ENCODE assay signal across 10 mouse cellular contexts in the genomic region with DNA sequence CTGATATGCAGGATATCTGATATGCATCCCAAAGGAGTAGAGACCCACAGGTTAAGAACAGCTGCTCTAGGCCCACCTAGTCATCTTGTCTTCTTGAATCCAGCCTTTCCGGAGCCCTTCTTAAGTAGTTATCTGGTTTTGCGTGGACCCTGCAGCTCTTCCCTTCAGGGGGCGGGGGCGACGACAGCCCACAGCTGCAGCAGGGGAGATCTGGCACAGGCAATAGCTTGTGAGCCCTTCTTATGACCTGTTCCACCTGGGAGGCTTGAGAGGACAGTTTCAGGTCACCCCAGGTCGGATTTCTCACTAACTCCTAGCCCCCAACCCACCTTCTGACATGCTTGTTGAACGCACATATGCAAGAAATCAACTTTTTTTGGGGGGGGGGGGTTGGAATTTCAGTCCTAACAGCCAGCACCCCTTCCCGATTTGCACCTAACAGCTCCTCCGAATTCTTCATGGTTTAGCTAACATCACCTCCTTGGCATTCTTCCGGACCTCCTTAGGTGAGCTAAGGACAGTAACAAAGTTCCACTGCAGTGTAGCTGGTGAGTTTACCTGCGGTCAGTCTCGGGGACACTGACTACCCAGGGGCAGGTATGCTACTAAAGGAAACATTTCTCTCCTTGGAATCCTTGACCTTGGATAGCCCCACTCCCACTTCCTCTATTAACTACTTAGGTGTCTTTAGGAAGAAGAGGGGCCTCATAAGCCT. TPM values are rescaled to one million over a fixed set of nuclear protein-coding genes. Genes with fewer than 3 reads are reported as not detected.
DNase-seq lines count a peak whose midpoint lies in the region; ATAC-seq lines count a peak whose summit lies in the region.
"Had no signal": no experiment of that assay in that cellular context is flagged by ENCODE, and none has a peak within 500 bp of the region (broad histone marks: within the 10 kb centered on the region; RNA-seq: fewer than 3 reads in every experiment).

No protein-coding gene starts in this region.

- H3K4me2 ChIP-seq in heart, embryonic 11.5 days, result peak overlapping the region; percentile 69
- peak overlapping the region; percentile 62; the same call in 1 of the 2 replicates for H3K4me2 ChIP-seq in embryonic facial prominence, embryonic 14.5 days (ENCODE audit: low read depth, low read length)
- H3K4me2 ChIP-seq in neural tube, embryonic 15.5 days, result peak overlapping the region; percentile 76; the same call in 1 of the 2 replicates

- no peaks in the 10 kb centered on the region for H3K36me3 ChIP-seq in heart, embryonic 11.5 days (ENCODE audit: control insufficient read depth, insufficient read depth, low read length)
- H3K36me3 ChIP-seq in embryonic facial prominence, embryonic 14.5 days (ENCODE audit: control insufficient read depth, insufficient read depth, low read length), result no peaks in the 10 kb centered on the region
- no peaks in the 10 kb centered on the region for H3K36me3 ChIP-seq in neural tube, embryonic 15.5 days

- H3K27me3 ChIP-seq in heart, embryonic 11.5 days (ENCODE audit: control insufficient read depth, insufficient read depth, low read length), result no peaks in the 10 kb centered on the region
- peaks cover 9% of the 10 kb centered on the region; the same call in 1 of the 2 replicates for H3K27me3 ChIP-seq in embryonic facial prominence, embryonic 14.5 days (replicated peaks; ENCODE audit: control insufficient read depth, insufficient read depth, low read length)
- peaks cover 7% of the 10 kb centered on the region; the same call in 1 of the 2 replicates for H3K27me3 ChIP-seq in neural tube, embryonic 15.5 days (replicated peaks)

- WGBS in heart, embryonic 11.5 days (ENCODE audit: insufficient replicate concordance), result 58% methylated on average over 12 of the region's 12 CpGs
- WGBS in embryonic facial prominence, embryonic 14.5 days, result 65% methylated on average over 12 of the region's 12 CpGs
- WGBS in neural tube, embryonic 15.5 days, result 71% methylated on average over 12 of the region's 12 CpGs

- peaks cover 6% of the 10 kb centered on the region; the same call in 1 of the 2 replicates for H3K4me1 ChIP-seq in heart, embryonic 11.5 days (ENCODE audit: control insufficient read depth, insufficient read depth, low read length)
- no peaks in the 10 kb centered on the region for H3K4me1 ChIP-seq in embryonic facial prominence, embryonic 14.5 days (ENCODE audit: control insufficient read depth, insufficient read depth, low read length)
- H3K4me1 ChIP-seq in neural tube, embryonic 15.5 days, result peaks cover 13% of the 10 kb centered on the region

- DNase-seq in heart, adult 18-20 months, result no peak
- peak; percentile 6 for DNase-seq in lung, postnatal 10 days
- DNase-seq in lung, postnatal 4 days, result no peak
- no peak for DNase-seq in embryonic facial prominence, embryonic 14.5 days (ENCODE audit: low spot score)
- no peak for DNase-seq in spleen, postnatal 10 days (ENCODE audit: low spot score in 2 of 2)

- ATAC-seq in heart, embryonic 11.5 days (replicated peaks; ENCODE audit: insufficient number of reproducible peaks, low FRiP score, low TSS enrichment), result no peak
- ATAC-seq in embryonic facial prominence, embryonic 14.5 days (ENCODE audit: low read depth), result no peak
- 0 out of 2 replicates have a peak, but pooled peaks have one; percentile 19 for ATAC-seq in neural tube, embryonic 15.5 days (ENCODE audit: low FRiP score)
- no peak for ATAC-seq in erythroid progenitor cell, adult 5-6 weeks (replicated peaks; ENCODE audit: low FRiP score, poor library complexity, severe bottlenecking)

- H3K4me3 ChIP-seq in heart, embryonic 11.5 days (ENCODE audit: low read depth, low read length), result no peak overlapping the region
- H3K4me3 ChIP-seq in embryonic facial prominence, embryonic 14.5 days (ENCODE audit: low read depth, low read length), result 0 out of 2 replicates have a peak overlapping the region, but pooled peaks have one; percentile 55
- H3K4me3 ChIP-seq in neural tube, embryonic 15.5 days (replicated peaks), result no peak overlapping the region

- H3K9me3 ChIP-seq in heart, embryonic 11.5 days (replicated peaks; ENCODE audit: control insufficient read depth, low read length), result no peaks in the 10 kb centered on the region
- H3K9me3 ChIP-seq in embryonic facial prominence, embryonic 14.5 days (ENCODE audit: control insufficient read depth, low read length), result no peaks in the 10 kb centered on the region
- no peaks in the 10 kb centered on the region for H3K9me3 ChIP-seq in neural tube, embryonic 15.5 days (replicated peaks)

- no peak overlapping the region for H3K9ac ChIP-seq in heart, embryonic 11.5 days (ENCODE audit: low read depth, low read length)
- no peak overlapping the region for H3K9ac ChIP-seq in embryonic facial prominence, embryonic 14.5 days (ENCODE audit: low read depth, low read length)
- H3K9ac ChIP-seq in neural tube, embryonic 15.5 days (replicated peaks), result no peak overlapping the region

- no peak overlapping the region for H3K27ac ChIP-seq in heart, embryonic 11.5 days (ENCODE audit: low read depth, low read length)
- H3K27ac ChIP-seq in embryonic facial prominence, embryonic 14.5 days (replicated peaks; ENCODE audit: low read depth, low read length), result no peak overlapping the region
- no peak overlapping the region for H3K27ac ChIP-seq in neural tube, embryonic 15.5 days (replicated peaks)

RNA-seq across cellular contexts. Expression of a gene that starts 13.3 kb away (rescaled TPM):
- not detected in 2 replicates for polyA plus RNA-seq in heart, embryonic 11.5 days (2014; fragmentation: Nextera tagmentation; extraction: Ambion mirVana)
- total RNA-seq in heart, adult 18-20 months (2021), result not detected
- polyA plus RNA-seq in embryonic facial prominence, embryonic 14.5 days (2014; fragmentation: Nextera tagmentation; extraction: Ambion mirVana), result not detected in 2 replicates
- polyA plus RNA-seq in neural tube, embryonic 15.5 days (2015; fragmentation: Nextera tagmentation; extraction: Ambion mirVana), result not detected in 2 replicates
- total RNA-seq in erythroid progenitor cell, adult 5-6 weeks (2015; ENCODE audit: low replicate concordance), result not detected in 2 replicates
- total RNA-seq in erythroid progenitor cell, adult 5-6 weeks (2017; ENCODE audit: low replicate concordance), result not detected in 2 replicates
- total RNA-seq: gastrocnemius, postnatal 36 days had no signal
- polyA plus RNA-seq: lung, embryonic 14.5 days had no signal

RNA-seq across cellular contexts. Expression of a gene that starts 15.1 kb away (rescaled TPM):
- polyA plus RNA-seq in heart, embryonic 11.5 days (2014; fragmentation: Nextera tagmentation; extraction: Ambion mirVana), result 1.2 and 1.3 TPM in 2 replicates
- total RNA-seq in heart, adult 18-20 months (2021), result under 1 TPM; 0.39 to 0.50 TPM
- 2.0 and 2.5 TPM in 2 replicates for polyA plus RNA-seq in embryonic facial prominence, embryonic 14.5 days (2014; fragmentation: Nextera tagmentation; extraction: Ambion mirVana)
- 98.5 and 116 TPM in 2 replicates for polyA plus RNA-seq in neural tube, embryonic 15.5 days (2015; fragmentation: Nextera tagmentation; extraction: Ambion mirVana)
- total RNA-seq in erythroid progenitor cell, adult 5-6 weeks (2015; ENCODE audit: low replicate concordance), result not detected in 2 replicates
- total RNA-seq in erythroid progenitor cell, adult 5-6 weeks (2017; ENCODE audit: low replicate concordance), result not detected in 2 replicates
- total RNA-seq: gastrocnemius, postnatal 36 days had no signal
- polyA plus RNA-seq: lung, embryonic 14.5 days had no signal

RNA-seq across cellular contexts. Expression of a gene that starts 16.6 kb away (rescaled TPM):
- 81.7 and 86.7 TPM in 2 replicates for polyA plus RNA-seq in heart, embryonic 11.5 days (2014; fragmentation: Nextera tagmentation; extraction: Ambion mirVana)
- 100 to 1,000 TPM; 107 to 122 TPM for total RNA-seq in heart, adult 18-20 months (2021)
- polyA plus RNA-seq in embryonic facial prominence, embryonic 14.5 days (2014; fragmentation: Nextera tagmentation; extraction: Ambion mirVana), result 58.4 and 62.5 TPM in 2 replicates
- polyA plus RNA-seq in neural tube, embryonic 15.5 days (2015; fragmentation: Nextera tagmentation; extraction: Ambion mirVana), result 61.9 and 62.5 TPM in 2 replicates
- total RNA-seq in erythroid progenitor cell, adult 5-6 weeks (2015; ENCODE audit: low replicate concordance), result 8.8 and 28.8 TPM in 2 replicates
- 4.2 and 8.1 TPM in 2 replicates for total RNA-seq in erythroid progenitor cell, adult 5-6 weeks (2017; ENCODE audit: low replicate concordance)

RNA-seq across cellular contexts. Expression of a gene that starts 38.8 kb away (rescaled TPM):
- polyA plus RNA-seq in heart, embryonic 11.5 days (2014; fragmentation: Nextera tagmentation; extraction: Ambion mirVana), result not detected in 2 replicates
- total RNA-seq in heart, adult 18-20 months (2021), result not detected
- polyA plus RNA-seq in embryonic facial prominence, embryonic 14.5 days (2014; fragmentation: Nextera tagmentation; extraction: Ambion mirVana), result not detected in 2 replicates
- 0.13 TPM in 1 of 2 replicates, not detected in the other for polyA plus RNA-seq in neural tube, embryonic 15.5 days (2015; fragmentation: Nextera tagmentation; extraction: Ambion mirVana)
- not detected in 2 replicates for total RNA-seq in erythroid progenitor cell, adult 5-6 weeks (2015; ENCODE audit: low replicate concordance)
- not detected in 2 replicates for total RNA-seq in erythroid progenitor cell, adult 5-6 weeks (2017; ENCODE audit: low replicate concordance)
- total RNA-seq: gastrocnemius, postnatal 36 days had no signal
- polyA plus RNA-seq: lung, embryonic 14.5 days had no signal

RNA-seq across cellular contexts. Expression of a gene that starts 38.8 kb away (rescaled TPM):
- not detected in 2 replicates for polyA plus RNA-seq in heart, embryonic 11.5 days (2014; fragmentation: Nextera tagmentation; extraction: Ambion mirVana)
- not detected for total RNA-seq in heart, adult 18-20 months (2021)
- not detected in 2 replicates for polyA plus RNA-seq in embryonic facial prominence, embryonic 14.5 days (2014; fragmentation: Nextera tagmentation; extraction: Ambion mirVana)
- polyA plus RNA-seq in neural tube, embryonic 15.5 days (2015; fragmentation: Nextera tagmentation; extraction: Ambion mirVana), result 0.35 and 0.46 TPM in 2 replicates
- total RNA-seq in erythroid progenitor cell, adult 5-6 weeks (2015; ENCODE audit: low replicate concordance), result not detected in 2 replicates
- total RNA-seq in erythroid progenitor cell, adult 5-6 weeks (2017; ENCODE audit: low replicate concordance), result not detected in 2 replicates
- total RNA-seq: gastrocnemius, postnatal 36 days had no signal
- polyA plus RNA-seq: lung, embryonic 14.5 days had no signal

Comparison
In these comparisons a context has a peak if more than half of its experiments do, and no peak if none do; other contexts are left out.
1. RNA of a gene that starts 15.1 kb away (polyA plus RNA-seq): 98.5 to 116 TPM in neural tube, embryonic 15.5 days; 2.0 to 2.5 TPM in embryonic facial prominence, embryonic 14.5 days and 1.2 to 1.3 TPM in heart, embryonic 11.5 days; every median in the first group is over 10 times any median in the second.
2. Peak in every context shown above with its lines, with median percentiles within 50 percentile points of each other: H3K4me2 ChIP-seq.